Mouse (Mus musculus): ENCODE measurements at regions not wholly inside any gene's neighbourhood (a gene's known extent, or its start where the extent isn't known, plus 50 kb on each side); places are given as distances from the start of the nearest gene placed in this dataset.

GRCm38 (mm10) chr6:55578051-55578450 is 103.0 kb downstream of the Neurod6 start:
- 86% methylated on average over 1 of the region's 1 CpGs for WGBS
- no peak for TF ChIP-seq POLR2A (IDR thresholded peaks at IDR 0.05; ENCODE audit: borderline replicate concordance, extremely low read depth, insufficient read depth, insufficient read length)
- ATAC-seq (ENCODE audit: low FRiP score, low read depth) = no peak
- Histone ChIP-seq H3K27me3 (ENCODE audit: control insufficient read depth, insufficient read depth, low read length) (no peaks in the 10 kb centered on the region), H3K4me1 (ENCODE audit: control insufficient read depth, insufficient read depth, low read length) (no peaks in the 10 kb centered on the region), H3K36me3 (ENCODE audit: control insufficient read depth, insufficient read depth, low read length) (no peaks in the 10 kb centered on the region), H3K4me3 (replicated peaks; ENCODE audit: low read length) (no peak overlapping the region), H3K27ac (replicated peaks; ENCODE audit: low read depth, low read length) (no peak overlapping the region), H3K9me3 (ENCODE audit: control insufficient read depth, low read length) (no peaks in the 10 kb centered on the region), H3K9ac (ENCODE audit: low read depth, low read length, severe bottlenecking) (no peak overlapping the region), H3K4me2 (replicated peaks; ENCODE audit: low read depth, low read length, severe bottlenecking) (no peak overlapping the region)
- no peak for DNase-seq (ENCODE audit: low spot score)

DNA sequence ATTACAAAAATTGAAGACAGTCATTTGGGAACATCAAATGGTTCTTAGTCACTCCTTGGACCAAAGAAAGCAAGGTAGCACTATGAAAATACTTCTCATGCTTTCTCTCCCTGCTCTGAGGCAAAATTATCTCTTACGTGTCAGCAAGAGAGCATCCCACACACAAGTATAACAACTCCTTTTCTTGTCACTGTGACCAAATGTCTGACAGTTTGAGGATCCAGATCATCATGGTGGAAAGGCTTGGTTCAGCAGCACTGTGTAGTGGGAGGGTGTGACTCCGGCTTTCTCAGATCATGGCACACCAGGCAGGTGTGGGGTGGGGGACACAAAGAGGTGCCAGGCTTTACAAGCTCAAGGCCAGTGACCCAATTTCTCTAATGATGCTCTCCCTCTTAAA is 113.5 kb downstream of the Neurod6 start:
- H3K4me1 ChIP-seq (ENCODE audit: control insufficient read depth, insufficient read depth, low read length) = no peaks in the 10 kb centered on the region
- H3K9me3 ChIP-seq (ENCODE audit: control insufficient read depth, low read length) = no peaks in the 10 kb centered on the region
- no peaks in the 10 kb centered on the region for H3K36me3 ChIP-seq (ENCODE audit: control insufficient read depth, insufficient read depth, low read length)
- no peak for ATAC-seq (ENCODE audit: low FRiP score, low read depth)
- H3K4me2 ChIP-seq (replicated peaks; ENCODE audit: low read depth, low read length, severe bottlenecking) = no peak overlapping the region
- no peak for DNase-seq (ENCODE audit: low spot score)
- 86% methylated on average over 2 of the region's 2 CpGs for WGBS
- H3K27me3 ChIP-seq (ENCODE audit: control insufficient read depth, insufficient read depth, low read length) = no peaks in the 10 kb centered on the region
- H3K9ac ChIP-seq (ENCODE audit: low read depth, low read length, severe bottlenecking) = no peak overlapping the region
- no peak overlapping the region for H3K4me3 ChIP-seq (replicated peaks; ENCODE audit: low read length)
- H3K27ac ChIP-seq (replicated peaks; ENCODE audit: low read depth, low read length) = no peak overlapping the region
- no peak for TF ChIP-seq POLR2A (IDR thresholded peaks at IDR 0.05; ENCODE audit: borderline replicate concordance, extremely low read depth, insufficient read depth, insufficient read length)

GRCm38 (mm10) chr6:55565260-55566209 is 113.8 kb downstream of the Adcyap1r1 start:
- H3K4me3 ChIP-seq (replicated peaks; ENCODE audit: low read length) = no peak overlapping the region
- no peak for TF ChIP-seq POLR2A (IDR thresholded peaks at IDR 0.05; ENCODE audit: borderline replicate concordance, extremely low read depth, insufficient read depth, insufficient read length)
- H3K9me3 ChIP-seq (ENCODE audit: control insufficient read depth, low read length) = no peaks in the 10 kb centered on the region
- H3K4me2 ChIP-seq (replicated peaks; ENCODE audit: low read depth, low read length, severe bottlenecking) = no peak overlapping the region
- H3K9ac ChIP-seq (ENCODE audit: low read depth, low read length, severe bottlenecking) = no peak overlapping the region
- no peaks in the 10 kb centered on the region for H3K27me3 ChIP-seq (ENCODE audit: control insufficient read depth, insufficient read depth, low read length)
- WGBS = 73% methylated on average over 14 of the region's 14 CpGs
- ATAC-seq (ENCODE audit: low FRiP score, low read depth) = no peak
- no peak overlapping the region for H3K27ac ChIP-seq (replicated peaks; ENCODE audit: low read depth, low read length)
- H3K36me3 ChIP-seq (ENCODE audit: control insufficient read depth, insufficient read depth, low read length) = no peaks in the 10 kb centered on the region
- DNase-seq (ENCODE audit: low spot score) = no peak
- no peaks in the 10 kb centered on the region for H3K4me1 ChIP-seq (ENCODE audit: control insufficient read depth, insufficient read depth, low read length)

DNA sequence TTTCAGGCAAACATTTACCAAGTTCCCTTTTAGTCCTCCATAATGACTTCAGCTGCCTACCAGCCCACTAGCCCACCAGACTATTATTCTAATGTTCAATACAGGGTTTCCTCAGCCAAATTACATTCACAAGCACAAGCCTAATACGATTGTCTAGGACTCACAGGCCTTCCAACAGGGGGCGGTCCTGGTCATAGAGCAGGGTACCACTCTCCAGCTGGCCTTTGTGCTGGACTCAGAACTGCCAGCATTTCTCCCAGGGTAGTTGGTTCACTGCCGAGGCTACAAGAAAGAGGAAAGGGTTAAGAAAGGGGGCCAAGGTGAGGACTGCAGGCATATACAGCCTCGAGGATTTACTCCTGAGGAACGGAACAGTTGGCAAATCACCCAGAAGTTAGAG is 108.8 kb downstream of the Adcyap1r1 start:
- no peak for ATAC-seq (ENCODE audit: low FRiP score, low read depth)
- Histone ChIP-seq H3K4me3 (replicated peaks; ENCODE audit: low read length) (no peak overlapping the region), H3K4me1 (ENCODE audit: control insufficient read depth, insufficient read depth, low read length) (no peaks in the 10 kb centered on the region), H3K27me3 (ENCODE audit: control insufficient read depth, insufficient read depth, low read length) (no peaks in the 10 kb centered on the region), H3K4me2 (replicated peaks; ENCODE audit: low read depth, low read length, severe bottlenecking) (no peak overlapping the region), H3K9ac (ENCODE audit: low read depth, low read length, severe bottlenecking) (no peak overlapping the region), H3K36me3 (ENCODE audit: control insufficient read depth, insufficient read depth, low read length) (no peaks in the 10 kb centered on the region), H3K27ac (replicated peaks; ENCODE audit: low read depth, low read length) (no peak overlapping the region), H3K9me3 (ENCODE audit: control insufficient read depth, low read length) (no peaks in the 10 kb centered on the region)
- 43% methylated on average over 5 of the region's 5 CpGs for WGBS
- no peak for DNase-seq (ENCODE audit: low spot score)
- TF ChIP-seq POLR2A (IDR thresholded peaks at IDR 0.05; ENCODE audit: borderline replicate concordance, extremely low read depth, insufficient read depth, insufficient read length) = no peak

- Histone ChIP-seq H3K4me2 (replicated peaks; ENCODE audit: low read depth, low read length, severe bottlenecking) (no peak overlapping the region), H3K9ac (ENCODE audit: low read depth, low read length, severe bottlenecking) (no peak overlapping the region), H3K27ac (replicated peaks; ENCODE audit: low read depth, low read length) (no peak overlapping the region), H3K27me3 (ENCODE audit: control insufficient read depth, insufficient read depth, low read length) (no peaks in the 10 kb centered on the region), H3K4me1 (ENCODE audit: control insufficient read depth, insufficient read depth, low read length) (no peaks in the 10 kb centered on the region), H3K4me3 (replicated peaks; ENCODE audit: low read length) (no peak overlapping the region), H3K9me3 (ENCODE audit: control insufficient read depth, low read length) (no peaks in the 10 kb centered on the region), H3K36me3 (ENCODE audit: control insufficient read depth, insufficient read depth, low read length) (no peaks in the 10 kb centered on the region)
- ATAC-seq (ENCODE audit: low FRiP score, low read depth) (no peak), DNase-seq (ENCODE audit: low spot score) (no peak)
- WGBS = 80% methylated on average over 11 of the region's 11 CpGs
- no peak for TF ChIP-seq POLR2A (IDR thresholded peaks at IDR 0.05; ENCODE audit: borderline replicate concordance, extremely low read depth, insufficient read depth, insufficient read length)
Measured at GRCm38 (mm10) chr6:55559797-55560196, 108.0 kb downstream of the Adcyap1r1 start.
